Mouse (Mus musculus): Measurements from ENCODE around the gene Olfr389. TPM values are rescaled to one million over a fixed set of nuclear protein-coding genes. Genes with fewer than 3 reads are reported as not detected.

Gene Olfr389
- polyA plus RNA-seq (2012; ENCODE audit: insufficient read depth, low replicate concordance): not detected in 2 replicates

DNA sequence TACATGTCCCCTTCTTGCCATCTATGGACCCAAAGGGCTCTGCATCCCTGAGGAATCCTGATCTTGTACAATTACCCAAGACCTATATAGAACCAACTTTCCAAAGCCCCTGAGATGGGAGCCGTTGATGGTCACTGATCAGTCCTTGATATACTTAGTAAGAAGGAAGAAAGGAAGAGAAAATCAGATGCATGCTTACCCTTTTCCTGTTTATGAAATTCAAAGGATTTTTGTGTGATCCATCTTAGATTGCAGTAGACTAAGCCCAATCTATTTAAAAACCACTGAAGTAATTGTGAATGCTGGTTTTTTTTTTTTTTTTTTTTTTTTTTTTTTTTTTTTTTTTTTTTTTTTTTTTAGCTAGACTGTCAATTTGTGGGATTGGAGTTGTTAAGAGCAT, at the start of gene Olfr389:
Olfr389 (minus strand) TSS at position 101 of the 400 bp plus-strand sequence.
- H3K4me1 ChIP-seq: no peaks in the 10 kb centered on the region
- H3K4me3 ChIP-seq (replicated peaks): no peak within 1 kb of the TSS
- H3K9me3 ChIP-seq: no peaks in the 10 kb centered on the region
- H3K27me3 ChIP-seq (replicated peaks): no peaks in the 10 kb centered on the region
- TF ChIP-seq FLI1 (IDR thresholded peaks at IDR 0.05; ENCODE audit: low read length) (no peak), GATA1 (IDR thresholded peaks at IDR 0.05; ENCODE audit: borderline replicate concordance, low read length) (no peak)
- H3K36me3 ChIP-seq (replicated peaks; ENCODE audit: low read length): no peaks in the 10 kb centered on the region

DNA sequence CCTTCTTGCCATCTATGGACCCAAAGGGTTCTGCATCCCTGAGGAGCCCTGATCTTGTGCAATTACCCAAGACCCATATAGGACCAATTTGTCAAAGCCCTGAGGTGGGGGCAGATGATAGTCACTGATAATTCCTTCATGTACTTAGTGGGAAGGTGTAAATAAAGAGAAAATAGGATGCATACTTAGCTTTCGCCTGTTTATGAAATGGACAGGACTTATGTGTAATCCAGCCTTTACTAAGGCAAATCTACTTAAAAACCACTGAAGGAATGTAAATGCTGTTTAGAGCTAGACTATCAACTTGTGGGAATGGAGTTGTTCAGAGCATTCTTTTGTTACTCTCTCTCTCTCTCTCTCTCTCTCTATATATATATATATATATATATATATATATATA, 36.4 kb upstream of the Olfr389 start, which contains the start of gene Olfr392:
Olfr392 (minus strand) TSS at position 101 of the 400 bp plus-strand sequence.
- no peaks in the 10 kb centered on the region for H3K36me3 ChIP-seq (replicated peaks; ENCODE audit: low read length)
- TF ChIP-seq GATA1 (IDR thresholded peaks at IDR 0.05; ENCODE audit: borderline replicate concordance, low read length) (no peak), FLI1 (IDR thresholded peaks at IDR 0.05; ENCODE audit: low read length) (no peak)
- H3K9me3 ChIP-seq: no peaks in the 10 kb centered on the region
- no peaks in the 10 kb centered on the region for H3K4me1 ChIP-seq
- no peaks in the 10 kb centered on the region for H3K27me3 ChIP-seq (replicated peaks)
- no peak within 1 kb of the TSS for H3K4me3 ChIP-seq (replicated peaks)

GRCm38 (mm10) chr11:73802952-73803351, 22.4 kb upstream of the Olfr389 start, which contains the start of gene Olfr391-ps:
TSS of gene Olfr391-ps (minus strand) at chr11:73803052.
- Histone ChIP-seq H3K27me3 (replicated peaks) (no peaks in the 10 kb centered on the region), H3K36me3 (replicated peaks; ENCODE audit: low read length) (no peaks in the 10 kb centered on the region), H3K9me3 (no peaks in the 10 kb centered on the region), H3K4me1 (no peaks in the 10 kb centered on the region), H3K4me3 (replicated peaks) (no peak within 1 kb of the TSS)
- TF ChIP-seq FLI1 (IDR thresholded peaks at IDR 0.05; ENCODE audit: low read length) (no peak), GATA1 (IDR thresholded peaks at IDR 0.05; ENCODE audit: borderline replicate concordance, low read length) (no peak)

GRCm38 (mm10) chr11:73782664-73783063, 2.2 kb upstream of the Olfr389 start, which contains the start of gene Olfr390:
TSS of gene Olfr390 (plus strand) at chr11:73782964.
- Histone ChIP-seq H3K27me3 (replicated peaks) (no peaks in the 10 kb centered on the region), H3K4me1 (no peaks in the 10 kb centered on the region), H3K36me3 (replicated peaks; ENCODE audit: low read length) (no peaks in the 10 kb centered on the region), H3K9me3 (no peaks in the 10 kb centered on the region), H3K4me3 (replicated peaks) (no peak within 1 kb of the TSS)
- TF ChIP-seq GATA1 (IDR thresholded peaks at IDR 0.05; ENCODE audit: borderline replicate concordance, low read length): no peak

DNA sequence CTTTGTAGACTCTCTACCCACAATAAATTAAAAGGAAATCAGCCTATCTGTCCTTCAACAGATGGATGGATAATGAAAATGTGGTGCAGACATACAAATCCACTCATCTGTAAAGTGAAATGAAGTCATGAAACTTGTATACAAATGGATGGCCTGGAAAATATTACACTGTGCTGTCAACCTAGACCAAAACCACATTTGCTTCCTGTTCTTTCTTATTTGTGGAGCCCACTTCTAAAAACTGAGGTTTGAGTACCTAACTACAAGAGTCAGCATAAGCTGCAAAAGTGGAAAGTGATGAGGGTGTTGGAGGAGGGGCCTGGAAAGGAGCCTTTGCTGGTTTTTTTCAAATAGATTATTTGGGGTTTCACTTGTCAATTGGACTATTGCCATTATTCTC, 21.4 kb downstream of the Olfr389 start:
- TF ChIP-seq FLI1 (IDR thresholded peaks at IDR 0.05; ENCODE audit: low read length): no peak
- no peak for TF ChIP-seq GATA1 (IDR thresholded peaks at IDR 0.05; ENCODE audit: borderline replicate concordance, low read length)
- peaks cover 10% of the 10 kb centered on the region; the same call in 1 of the 2 replicates for H3K9me3 ChIP-seq
- H3K4me3 ChIP-seq (replicated peaks): no peak overlapping the region
- no peaks in the 10 kb centered on the region for H3K27me3 ChIP-seq (replicated peaks)
- H3K4me1 ChIP-seq: no peaks in the 10 kb centered on the region
- H3K36me3 ChIP-seq (replicated peaks; ENCODE audit: low read length): no peaks in the 10 kb centered on the region

Other genes with a start within 250 kb of the Olfr389 start
- not detected in 2 replicates for gene Olfr385, start 187.7 kb downstream of the Olfr389 start, polyA plus RNA-seq (2012; ENCODE audit: insufficient read depth, low replicate concordance)
- gene Olfr384, start 182.1 kb downstream of the Olfr389 start, polyA plus RNA-seq (2012; ENCODE audit: insufficient read depth, low replicate concordance): not detected in 2 replicates
- not detected in 2 replicates for gene Zfp735, start 91.9 kb downstream of the Olfr389 start, polyA plus RNA-seq (2012; ENCODE audit: insufficient read depth, low replicate concordance)
- not detected in 2 replicates for gene Olfr390, start 2.3 kb upstream of the Olfr389 start, polyA plus RNA-seq (2012; ENCODE audit: insufficient read depth, low replicate concordance)
- 0.30 TPM in 1 of 2 replicates, not detected in the other for gene Olfr391-ps, start 22.3 kb upstream of the Olfr389 start, polyA plus RNA-seq (2012; ENCODE audit: insufficient read depth, low replicate concordance)
- not detected in 2 replicates for gene Olfr392, start 36.3 kb upstream of the Olfr389 start, polyA plus RNA-seq (2012; ENCODE audit: insufficient read depth, low replicate concordance)
- gene Olfr393, start 70.7 kb upstream of the Olfr389 start, polyA plus RNA-seq (2012; ENCODE audit: insufficient read depth, low replicate concordance): not detected in 2 replicates
- 0.49 TPM in 1 of 2 replicates, not detected in the other for gene Olfr394, start 110.1 kb upstream of the Olfr389 start, polyA plus RNA-seq (2012; ENCODE audit: insufficient read depth, low replicate concordance)
- gene Olfr395, start 128.6 kb upstream of the Olfr389 start, polyA plus RNA-seq (2012; ENCODE audit: insufficient read depth, low replicate concordance): not detected in 2 replicates
- not detected in 2 replicates for gene Olfr23, start 156.0 kb upstream of the Olfr389 start, polyA plus RNA-seq (2012; ENCODE audit: insufficient read depth, low replicate concordance)
- gene Olfr397, start 180.1 kb upstream of the Olfr389 start, polyA plus RNA-seq (2012; ENCODE audit: insufficient read depth, low replicate concordance): not detected in 2 replicates
- gene Olfr398, start 209.7 kb upstream of the Olfr389 start, polyA plus RNA-seq (2012; ENCODE audit: insufficient read depth, low replicate concordance): not detected in 2 replicates